Mouse (Mus musculus) hindbrain, embryonic 16.5 days (tissue): ENCODE results near the gene Zfp281. TPM values are rescaled to one million over a fixed set of nuclear protein-coding genes. Genes with fewer than 3 reads are reported as not detected.

ENCODE experiments used
- ATAC-seq: fragments of 200-750 bp; cut with Nextera tagmentation; 2 replicates; pipeline ENCODE4 v1.8.0; 2017; ENCODE audit warnings: moderate TSS enrichment, moderate library complexity
- H3K27ac ChIP-seq: fragments of 300-500 bp; sonication (generic); 2 replicates; pipeline ENCODE4 v1.5.1; 2014; ENCODE audit warnings: low read depth, mild to moderate bottlenecking, control low read depth, low read length, moderate library complexity
- H3K27me3 ChIP-seq: fragments of 300-500 bp; sonication (generic); replicated peaks from 2 replicates; pipeline ENCODE4 v1.6.1; 2014; ENCODE audit warnings: low read length; ENCODE audit not compliant: control insufficient read depth, insufficient read depth
- H3K36me3 ChIP-seq: fragments of 300-500 bp; sonication (generic); 2 replicates; pipeline ENCODE4 v1.6.1; 2014; ENCODE audit warnings: mild to moderate bottlenecking, low read length, moderate library complexity, mixed read lengths; ENCODE audit not compliant: control insufficient read depth, insufficient read depth
- H3K4me1 ChIP-seq: fragments of 300-500 bp; sonication (generic); 2 replicates; pipeline ENCODE4 v1.6.1; 2014; ENCODE audit warnings: low read depth, low read length; ENCODE audit not compliant: control insufficient read depth, insufficient read depth
- H3K4me2 ChIP-seq: fragments of 300-500 bp; sonication (generic); 2 replicates; pipeline ENCODE4 v1.6.1; 2014; ENCODE audit warnings: mild to moderate bottlenecking, low read length, control low read depth, moderate library complexity
- H3K4me3 ChIP-seq: fragments of 300-500 bp; sonication (generic); 2 replicates; pipeline ENCODE4 v1.5.1; 2014; ENCODE audit warnings: mild to moderate bottlenecking, low read length, control low read depth, moderate library complexity
- H3K9ac ChIP-seq: fragments of 300-500 bp; sonication (generic); 2 replicates; pipeline ENCODE4 v1.6.1; 2014; ENCODE audit warnings: low read depth, mild to moderate bottlenecking, control low read depth, low read length, moderate library complexity
- H3K9me3 ChIP-seq: fragments of 300-500 bp; sonication (generic); 2 replicates; pipeline ENCODE4 v1.6.1; 2014; ENCODE audit warnings: mild to moderate bottlenecking, low read length, moderate library complexity; ENCODE audit not compliant: control insufficient read depth
- WGBS: fragments of 180-500 bp; shearing (Covaris S2); extraction: QIAGEN DNeasy Blood & Tissue Kit; methylation state at CpG from one replicate; pipeline ENCODE4 v1.1.7; 2014; 5-methylcytosine and 5-hydroxymethylcytosine counted together
- polyA plus RNA-seq: library from polyadenylated mRNA; unstranded; fragments of >200 nt; fragmentation: Nextera tagmentation; extraction: Ambion mirVana; gene quantifications from 2 replicates; pipeline ENCODE4 v1.2.1, GENCODE M21; 2015

Gene Zfp281
- polyA plus RNA-seq, result 16.3 and 20.1 TPM in 2 replicates

- peaks cover 29% of the 10 kb centered on the region for H3K4me1 ChIP-seq
- peaks cover 2% of the 10 kb centered on the region; the same call in 1 of the 2 replicates for H3K27me3 ChIP-seq
- peak within 1 kb of the TSS; percentile 68 for H3K4me2 ChIP-seq
- H3K4me3 ChIP-seq, result peak within 1 kb of the TSS; percentile 91
- H3K9ac ChIP-seq, result peak within 1 kb of the TSS; percentile 99
- ATAC-seq, result peak; percentile 99
- H3K27ac ChIP-seq, result peak within 1 kb of the TSS; percentile 98
- peaks cover 6% of the 10 kb centered on the region; the same call in 1 of the 2 replicates for H3K36me3 ChIP-seq
- 2% methylated on average over 45 of the region's 45 CpGs for WGBS
- H3K9me3 ChIP-seq, result no peaks in the 10 kb centered on the region
Observed at GRCm38 (mm10) chr1:136624146-136625018, at the start of gene Zfp281. Zfp281 (plus strand) TSS chr1:136624901.

GRCm38 (mm10) chr1:136577890-136578663 is 46.6 kb upstream of the Zfp281 start:
- H3K9me3 ChIP-seq, result no peaks in the 10 kb centered on the region
- H3K4me1 ChIP-seq, result no peaks in the 10 kb centered on the region
- 27% methylated on average over 16 of the region's 16 CpGs for WGBS
- H3K9ac ChIP-seq, result no peak overlapping the region
- no peaks in the 10 kb centered on the region for H3K36me3 ChIP-seq
- no peak overlapping the region for H3K27ac ChIP-seq
- H3K27me3 ChIP-seq, result no peaks in the 10 kb centered on the region
- H3K4me2 ChIP-seq, result no peak overlapping the region
- no peak overlapping the region for H3K4me3 ChIP-seq
- ATAC-seq, result no peak

GRCm38 (mm10) chr1:136579360-136579759 is 45.3 kb upstream of the Zfp281 start:
- Histone ChIP-seq H3K27ac (no peak overlapping the region), H3K4me1 (no peaks in the 10 kb centered on the region; the same call in 1 of the 2 replicates), H3K27me3 (no peaks in the 10 kb centered on the region), H3K4me2 (no peak overlapping the region), H3K9me3 (no peaks in the 10 kb centered on the region), H3K36me3 (no peaks in the 10 kb centered on the region), H3K9ac (no peak overlapping the region), H3K4me3 (no peak overlapping the region)
- no peak for ATAC-seq
- 90% methylated on average over 14 of the region's 14 CpGs for WGBS

GRCm38 (mm10) chr1:136580266-136580665 is 44.4 kb upstream of the Zfp281 start:
- no peak overlapping the region for H3K9ac ChIP-seq
- WGBS, result 94% methylated on average over 8 of the region's 8 CpGs
- ATAC-seq, result no peak
- no peaks in the 10 kb centered on the region for H3K36me3 ChIP-seq
- H3K9me3 ChIP-seq, result no peaks in the 10 kb centered on the region
- H3K4me2 ChIP-seq, result no peak overlapping the region
- no peaks in the 10 kb centered on the region; the same call in 1 of the 2 replicates for H3K4me1 ChIP-seq
- no peaks in the 10 kb centered on the region for H3K27me3 ChIP-seq
- no peak overlapping the region for H3K27ac ChIP-seq
- H3K4me3 ChIP-seq, result no peak overlapping the region

- Histone ChIP-seq H3K9ac (no peak overlapping the region), H3K4me1 (no peaks in the 10 kb centered on the region; the same call in 1 of the 2 replicates), H3K27me3 (no peaks in the 10 kb centered on the region), H3K4me2 (no peak overlapping the region), H3K4me3 (no peak overlapping the region), H3K36me3 (no peaks in the 10 kb centered on the region), H3K9me3 (no peaks in the 10 kb centered on the region), H3K27ac (no peak overlapping the region)
- no peak for ATAC-seq
- 89% methylated on average over 8 of the region's 8 CpGs for WGBS
Observed at GRCm38 (mm10) chr1:136581841-136582240, 42.9 kb upstream of the Zfp281 start.

GRCm38 (mm10) chr1:136587761-136588405 is 36.8 kb upstream of the Zfp281 start:
- WGBS, result 85% methylated on average over 13 of the region's 13 CpGs
- Histone ChIP-seq H3K27me3 (no peaks in the 10 kb centered on the region), H3K9me3 (no peaks in the 10 kb centered on the region), H3K36me3 (no peaks in the 10 kb centered on the region), H3K9ac (no peak overlapping the region), H3K4me3 (no peak overlapping the region), H3K4me1 (peaks cover 5% of the 10 kb centered on the region), H3K4me2 (no peak overlapping the region), H3K27ac (no peak overlapping the region)
- ATAC-seq, result no peak

- no peak overlapping the region for H3K27ac ChIP-seq
- H3K4me3 ChIP-seq, result peak overlapping the region; percentile 20
- no peaks in the 10 kb centered on the region for H3K9me3 ChIP-seq
- H3K9ac ChIP-seq, result peak overlapping the region; percentile 44; the same call in 1 of the 2 replicates
- peak overlapping the region; percentile 50 for H3K4me2 ChIP-seq
- peaks cover 5% of the 10 kb centered on the region for H3K4me1 ChIP-seq
- no peaks in the 10 kb centered on the region for H3K27me3 ChIP-seq
- no peaks in the 10 kb centered on the region for H3K36me3 ChIP-seq
- 16% methylated on average over 9 of the region's 9 CpGs for WGBS
- ATAC-seq, result 0 out of 2 replicates have a peak, but pooled peaks have one; percentile 56
Observed at GRCm38 (mm10) chr1:136588908-136589307, 35.8 kb upstream of the Zfp281 start.

GRCm38 (mm10) chr1:136592741-136593140 is 32.0 kb upstream of the Zfp281 start:
- peaks cover 5% of the 10 kb centered on the region for H3K4me1 ChIP-seq
- H3K27me3 ChIP-seq, result no peaks in the 10 kb centered on the region
- 97% methylated on average over 2 of the region's 2 CpGs for WGBS
- H3K4me2 ChIP-seq, result no peak overlapping the region
- no peak for ATAC-seq
- H3K36me3 ChIP-seq, result no peaks in the 10 kb centered on the region
- no peak overlapping the region for H3K4me3 ChIP-seq
- no peak overlapping the region for H3K27ac ChIP-seq
- H3K9ac ChIP-seq, result no peak overlapping the region
- H3K9me3 ChIP-seq, result no peaks in the 10 kb centered on the region
